Mouse (Mus musculus) bone marrow macrophage, adult 2 months (primary cell): ENCODE results near the gene Mysm1.

Experiments used
- CTCF ChIP-seq: IDR thresholded peaks from 2 replicates; pipeline ENCODE4 v1.5.1; 2012; ENCODE audit warnings: low read depth, mild to moderate bottlenecking, low read length, moderate library complexity
- POLR2A ChIP-seq: IDR thresholded peaks from 2 replicates; pipeline ENCODE4 v1.6.1; 2012; ENCODE audit warnings: mild to moderate bottlenecking, low read depth, low read length, borderline replicate concordance

GRCm38 (mm10) chr4:94978590-94979499 lies at the start of gene Mysm1:
- TF ChIP-seq CTCF = no peak
- TF ChIP-seq POLR2A = no peak; the same call in 1 of the 2 replicates
